ENCODE assay signal across 11 mouse cellular contexts in genomic region chr7:96267266-96267665, GRCm38 (mm10).
A peak's percentile ranks its signal among the peaks of the same experiment; 100 is the strongest.
DNase-seq lines count a peak whose midpoint lies in the region; ATAC-seq lines count a peak whose summit lies in the region.
"Had no signal": no experiment of that assay in that cellular context is flagged by ENCODE, and none has a peak within 500 bp of the region (broad histone marks: within the 10 kb centered on the region; RNA-seq: fewer than 3 reads in every experiment).

No protein-coding gene starts in this region.

- H3K4me3 ChIP-seq in forebrain, embryonic 10.5 days, result no peak overlapping the region
- H3K4me3 ChIP-seq in forebrain, embryonic 11.5 days (ENCODE audit: low read depth, low read length), result no peak overlapping the region
- H3K4me3 ChIP-seq: heart, adult 2 months had no signal

- intact Hi-C loops in left cerebral cortex, postnatal 4 days (cut with DNase I), result no loop called here
- intact Hi-C loops in left cerebral cortex, postnatal 36 days (cut with DNase I), result no loop called here

- 83% methylated on average over 6 of the region's 6 CpGs for WGBS in forebrain, embryonic 10.5 days
- WGBS in forebrain, embryonic 11.5 days, result 75% methylated on average over 6 of the region's 6 CpGs

- ATAC-seq in forebrain, embryonic 11.5 days (replicated peaks; ENCODE audit: low FRiP score), result no peak
- ATAC-seq: intestine, postnatal 0 days had no signal

- no peak overlapping the region for H3K4me2 ChIP-seq in forebrain, embryonic 11.5 days (ENCODE audit: low read depth, low read length, severe bottlenecking)

- no peaks in the 10 kb centered on the region for H3K36me3 ChIP-seq in forebrain, embryonic 10.5 days (replicated peaks)
- H3K36me3 ChIP-seq in forebrain, embryonic 11.5 days (ENCODE audit: control insufficient read depth, insufficient read depth, low read length), result no peaks in the 10 kb centered on the region

- no peaks in the 10 kb centered on the region for H3K9me3 ChIP-seq in forebrain, embryonic 10.5 days
- no peaks in the 10 kb centered on the region for H3K9me3 ChIP-seq in forebrain, embryonic 11.5 days (ENCODE audit: control insufficient read depth, low read length)

- peaks cover 23% of the 10 kb centered on the region; the same call in 1 of the 2 replicates for H3K27me3 ChIP-seq in forebrain, embryonic 10.5 days (ENCODE audit: poor library complexity, severe bottlenecking)
- H3K27me3 ChIP-seq in forebrain, embryonic 11.5 days (ENCODE audit: control insufficient read depth, insufficient read depth, low read length), result no peaks in the 10 kb centered on the region

- no peak for DNase-seq in forebrain, embryonic 10.5 days (ENCODE audit: extremely low spot score, low spot score)
- DNase-seq in forebrain, embryonic 11.5 days (ENCODE audit: low spot score), result no peak
- peak; percentile 14 for DNase-seq in left cerebral cortex, postnatal 4 days
- DNase-seq in left cerebral cortex, postnatal 36 days (ENCODE audit: low spot score in 2 of 2), result no peak
- DNase-seq in brain, adult 2 months (ENCODE audit: low read depth, low spot score), result peak; percentile 44
- DNase-seq in lung, postnatal 14 days, result peak; percentile 40
- DNase-seq in adrenal gland, adult 18-20 months (ENCODE audit: low spot score in 2 of 2), result no peak
- DNase-seq in adrenal gland, postnatal 25 days, result no peak
- DNase-seq: heart, adult 2 months; thymus, adult 18-20 months had no signal

- peaks cover 40% of the 10 kb centered on the region for H3K4me1 ChIP-seq in forebrain, embryonic 10.5 days
- H3K4me1 ChIP-seq in forebrain, embryonic 11.5 days (replicated peaks; ENCODE audit: control insufficient read depth, insufficient read depth, low read length), result peaks cover 3% of the 10 kb centered on the region

- H3K27ac ChIP-seq in forebrain, embryonic 10.5 days, result 0 out of 2 replicates have a peak overlapping the region, but pooled peaks have one; percentile 1
- no peak overlapping the region for H3K27ac ChIP-seq in forebrain, embryonic 11.5 days (ENCODE audit: low read depth, low read length)
- H3K27ac ChIP-seq: heart, adult 2 months had no signal

- no peak overlapping the region for H3K9ac ChIP-seq in forebrain, embryonic 11.5 days (ENCODE audit: low read length)

Comparison
In these comparisons a context has a peak if more than half of its experiments do, and no peak if none do; other contexts are left out.
1. DNase-seq: peak in left cerebral cortex, postnatal 4 days (single experiment), brain, adult 2 months (single experiment) and lung, postnatal 14 days (single experiment); none in forebrain, embryonic 10.5 days (single experiment), forebrain, embryonic 11.5 days (single experiment), left cerebral cortex, postnatal 36 days (0 of 2), adrenal gland, adult 18-20 months (0 of 2) and adrenal gland, postnatal 25 days (single experiment).